Mouse (Mus musculus) heart, embryonic 14.5 days (tissue): Measurements from ENCODE around the gene L3mbtl1. TPM values are rescaled to one million over a fixed set of nuclear protein-coding genes. Genes with fewer than 3 reads are reported as not detected.
A peak's percentile ranks its signal among the peaks of the same experiment; 100 is the strongest.

ENCODE experiments used
- ATAC-seq: fragments of 200-750 bp; cut with Nextera tagmentation; 2 replicates; pipeline ENCODE4 v1.8.0; 2017; ENCODE audit warnings: low read depth, moderate TSS enrichment; ENCODE audit not compliant: insufficient number of reproducible peaks, insufficient read depth, low FRiP score
- H3K27ac ChIP-seq, 2 experiments: fragments of 200-500 bp in 1 of 2; fragments of 300-500 bp in 1 of 2; sonication (generic) in 1 of 2; replicated peaks in 1 of 2; 2 replicates each; pipeline ENCODE4 v1.5.1; 2012 to 2014; ENCODE audit warnings: low read depth in 2 of 2, low read length in 2 of 2, control low read depth in 1 of 2, mild to moderate bottlenecking in 1 of 2, mixed read lengths in 1 of 2; ENCODE audit not compliant: control insufficient read depth in 1 of 2, insufficient read depth in 1 of 2
- H3K27me3 ChIP-seq: fragments of 300-500 bp; sonication (generic); 2 replicates; pipeline ENCODE4 v1.6.1; 2014; ENCODE audit warnings: mild to moderate bottlenecking, low read length, control low read depth; ENCODE audit not compliant: control insufficient read depth, insufficient read depth
- H3K36me3 ChIP-seq: fragments of 300-500 bp; sonication (generic); 2 replicates; pipeline ENCODE4 v1.6.1; 2014; ENCODE audit warnings: mild to moderate bottlenecking, control low read depth, low read length, mixed read lengths; ENCODE audit not compliant: control insufficient read depth, insufficient read depth
- H3K4me1 ChIP-seq, 2 experiments: fragments of 200-500 bp in 1 of 2; fragments of 300-500 bp in 1 of 2; sonication (generic) in 1 of 2; 2 replicates each; pipeline ENCODE4 v1.6.1; 2012 to 2014; ENCODE audit warnings: low read length in 2 of 2, control low read depth in 1 of 2, mixed read lengths in 1 of 2; ENCODE audit not compliant: control insufficient read depth in 2 of 2, insufficient read depth in 2 of 2
- H3K4me2 ChIP-seq: fragments of 300-500 bp; sonication (generic); 2 replicates; pipeline ENCODE4 v1.6.1; 2014; ENCODE audit warnings: mild to moderate bottlenecking, low read length
- H3K4me3 ChIP-seq, 2 experiments: fragments of 200-500 bp in 1 of 2; fragments of 300-500 bp in 1 of 2; sonication (generic) in 1 of 2; 2 replicates each; pipeline ENCODE4 v1.5.1; 2012 to 2014; ENCODE audit warnings: low read length in 2 of 2, mild to moderate bottlenecking in 2 of 2, control low read depth in 1 of 2, low read depth in 1 of 2, moderate library complexity in 1 of 2; ENCODE audit not compliant: control insufficient read depth in 1 of 2, insufficient read depth in 1 of 2
- H3K9ac ChIP-seq: fragments of 300-500 bp; sonication (generic); 2 replicates; pipeline ENCODE4 v1.6.1; 2014; ENCODE audit warnings: mild to moderate bottlenecking, low read length
- H3K9me3 ChIP-seq: fragments of 300-500 bp; sonication (generic); 2 replicates; pipeline ENCODE4 v1.6.1; 2016; ENCODE audit warnings: low read length, control low read depth; ENCODE audit not compliant: control insufficient read depth
- WGBS: fragments of 180-500 bp; shearing (Covaris S2); extraction: QIAGEN DNeasy Blood & Tissue Kit; methylation state at CpG from one replicate; pipeline ENCODE4 v1.1.7; 2014; 5-methylcytosine and 5-hydroxymethylcytosine counted together
- polyA plus RNA-seq: library from polyadenylated mRNA; unstranded; fragments of >200 nt; fragmentation: Nextera tagmentation; extraction: Ambion mirVana; gene quantifications from 2 replicates; pipeline ENCODE4 v1.2.1, GENCODE M21; 2014

The L3mbtl1 gene
- polyA plus RNA-seq, 1 experiment from 2014 or later, result 0.24 TPM

- 0 out of 2 replicates have a peak, but pooled peaks cover 6% of the 10 kb centered on the region for H3K27me3 ChIP-seq
- H3K36me3 ChIP-seq, result peaks cover 31% of the 10 kb centered on the region
- peak overlapping the region; percentile 100 for H3K9ac ChIP-seq
- peak overlapping the region; percentile 73 to 99 for H3K4me3 ChIP-seq
- H3K9me3 ChIP-seq, result no peaks in the 10 kb centered on the region
- peaks cover 3 to 12% of the 10 kb centered on the region in 2 experiments for H3K4me1 ChIP-seq
- under 1% methylated on average over 18 of the region's 18 CpGs for WGBS
- peak overlapping the region; percentile 98 for H3K27ac ChIP-seq
- peak overlapping the region; percentile 86 for H3K4me2 ChIP-seq
- ATAC-seq, result no peak
Observed at GRCm38 (mm10) chr2:162930516-162931122, 12.7 kb upstream of the L3mbtl1 start.

- Histone ChIP-seq H3K36me3 (peaks cover 37% of the 10 kb centered on the region), H3K4me1 (peaks cover 3 to 12% of the 10 kb centered on the region in 2 experiments), H3K4me3 (peak within 1 kb of the TSS; percentile 73 to 99), H3K9ac (peak within 1 kb of the TSS; percentile 100), H3K27ac (peak within 1 kb of the TSS; percentile 98), H3K4me2 (peak within 1 kb of the TSS; percentile 86), H3K27me3 (0 out of 2 replicates have a peak, but pooled peaks cover 6% of the 10 kb centered on the region), H3K9me3 (no peaks in the 10 kb centered on the region)
- WGBS, result under 1% methylated on average over 61 of the region's 68 CpGs
- ATAC-seq, result peak; percentile 96
Observed at GRCm38 (mm10) chr2:162931123-162931673, 12.1 kb upstream of the L3mbtl1 start, which contains the start of gene Srsf6. Gene Srsf6 (plus strand): TSS chr2:162931528.

- Histone ChIP-seq H3K36me3 (peaks cover 44% of the 10 kb centered on the region), H3K4me1 (peaks cover 3 to 12% of the 10 kb centered on the region in 2 experiments), H3K4me2 (peak overlapping the region; percentile 86), H3K9ac (peak overlapping the region; percentile 100), H3K27me3 (0 out of 2 replicates have a peak, but pooled peaks cover 6% of the 10 kb centered on the region), H3K4me3 (peak overlapping the region; percentile 73 to 99), H3K9me3 (no peaks in the 10 kb centered on the region), H3K27ac (peak overlapping the region; percentile 77 to 98)
- peak; percentile 31 for ATAC-seq
- WGBS, result under 1% methylated on average over 73 of the region's 103 CpGs
Observed at GRCm38 (mm10) chr2:162931674-162932650, 11.3 kb upstream of the L3mbtl1 start.

GRCm38 (mm10) chr2:162932706-162933105 lies 10.6 kb upstream of the L3mbtl1 start:
- Histone ChIP-seq H3K27ac (no peak overlapping the region), H3K4me2 (peak overlapping the region; percentile 86), H3K9ac (peak overlapping the region; percentile 100), H3K4me1 (peaks cover 3 to 12% of the 10 kb centered on the region in 2 experiments), H3K9me3 (no peaks in the 10 kb centered on the region), H3K36me3 (peaks cover 51% of the 10 kb centered on the region), H3K27me3 (0 out of 2 replicates have a peak, but pooled peaks cover 6% of the 10 kb centered on the region), H3K4me3 (peak overlapping the region; percentile 41 to 99)
- no peak for ATAC-seq
- 62% methylated on average over 4 of the region's 4 CpGs for WGBS

- ATAC-seq, result no peak
- Histone ChIP-seq H3K36me3 (peaks cover 67% of the 10 kb centered on the region), H3K9ac (no peak overlapping the region), H3K4me3 (no peak overlapping the region), H3K4me2 (no peak overlapping the region), H3K9me3 (no peaks in the 10 kb centered on the region), H3K4me1 (peaks cover 3 to 12% of the 10 kb centered on the region in 2 experiments), H3K27ac (no peak overlapping the region), H3K27me3 (0 out of 2 replicates have a peak, but pooled peaks cover 2% of the 10 kb centered on the region)
- 92% methylated on average over 19 of the region's 19 CpGs for WGBS
Observed at GRCm38 (mm10) chr2:162934421-162934820, 8.9 kb upstream of the L3mbtl1 start.

- H3K36me3 ChIP-seq, result peaks cover 80% of the 10 kb centered on the region
- no peaks in the 10 kb centered on the region for H3K27me3 ChIP-seq
- no peak for ATAC-seq
- no peak overlapping the region for H3K9ac ChIP-seq
- 96% methylated on average over 3 of the region's 3 CpGs for WGBS
- H3K4me1 ChIP-seq, result peaks cover 3 to 9% of the 10 kb centered on the region in 2 experiments
- no peak overlapping the region for H3K4me2 ChIP-seq
- H3K4me3 ChIP-seq, result no peak overlapping the region
- H3K9me3 ChIP-seq, result no peaks in the 10 kb centered on the region
- H3K27ac ChIP-seq, result no peak overlapping the region
Observed at GRCm38 (mm10) chr2:162935700-162936099, 7.6 kb upstream of the L3mbtl1 start.

- peaks cover 64% of the 10 kb centered on the region for H3K36me3 ChIP-seq
- no peak overlapping the region for H3K27ac ChIP-seq
- H3K4me3 ChIP-seq, result no peak overlapping the region
- no peak overlapping the region for H3K4me2 ChIP-seq
- peaks cover 13% of the 10 kb centered on the region; the same call in 1 of the 2 replicates for H3K27me3 ChIP-seq
- H3K9ac ChIP-seq, result no peak overlapping the region
- no peaks in the 10 kb centered on the region for H3K9me3 ChIP-seq
- 77% methylated on average over 1 of the region's 1 CpGs for WGBS
- no peak for ATAC-seq
- peaks cover 0 to 12% of the 10 kb centered on the region in 2 experiments; a peak in 3 of 4 replicates for H3K4me1 ChIP-seq
Observed at GRCm38 (mm10) chr2:162939562-162939961, 3.7 kb upstream of the L3mbtl1 start.
